Mouse (Mus musculus) retina, postnatal 7 days (tissue): Measurements from ENCODE around the gene Procr.
"Not testable (repeated sequence)": the region's sequence is repeated elsewhere in the genome, so short reads cannot be mapped to it uniquely, and the experiment has no call there.

ENCODE experiments used
- DNase-seq: peaks from one replicate; pipeline ENCODE4 v3.0.0-alpha.2; 2012; ENCODE audit warnings: low read depth, low spot score

The Procr gene

GRCm38 (mm10) chr2:155751014-155751786 is at the start of gene Procr:
TSS of gene Procr (plus strand) at chr2:155751117.
- no peak for DNase-seq

- no peak for DNase-seq
Measured at GRCm38 (mm10) chr2:155701399-155701919, 49.5 kb upstream of the Procr start.

- no peak for DNase-seq
Measured at GRCm38 (mm10) chr2:155703630-155704029, 47.3 kb upstream of the Procr start.

- no peak for DNase-seq
Measured at GRCm38 (mm10) chr2:155707251-155707650, 43.7 kb upstream of the Procr start.

GRCm38 (mm10) chr2:155710557-155710956 is 40.4 kb upstream of the Procr start:
- DNase-seq: no peak

GRCm38 (mm10) chr2:155717082-155717990 is 33.6 kb upstream of the Procr start:
- DNase-seq: no peak

GRCm38 (mm10) chr2:155720585-155720984 is 30.3 kb upstream of the Procr start:
- no peak for DNase-seq

- no peak for DNase-seq
Measured at GRCm38 (mm10) chr2:155724036-155724435, 26.9 kb upstream of the Procr start.

GRCm38 (mm10) chr2:155724526-155724925 is 26.4 kb upstream of the Procr start:
- no peak for DNase-seq

- DNase-seq: no peak
Measured at GRCm38 (mm10) chr2:155726302-155726701, 24.6 kb upstream of the Procr start.

GRCm38 (mm10) chr2:155727764-155728395 is 23.0 kb upstream of the Procr start:
- DNase-seq: no peak

GRCm38 (mm10) chr2:155728742-155729141 is 22.2 kb upstream of the Procr start:
- DNase-seq: no peak

GRCm38 (mm10) chr2:155729158-155729645 is 21.7 kb upstream of the Procr start, which contains the start of gene Edem2:
TSS of gene Edem2 (minus strand) at chr2:155729475.
- DNase-seq: peak; percentile 90

GRCm38 (mm10) chr2:155735080-155735479 is 15.8 kb upstream of the Procr start:
- no peak for DNase-seq

- not testable (repeated sequence) for DNase-seq
Measured at GRCm38 (mm10) chr2:155735766-155736165, 15.2 kb upstream of the Procr start, which contains the start of gene Gm17581. TSS of gene Gm17581 (minus strand) at chr2:155735866.

- DNase-seq: no peak
Measured at GRCm38 (mm10) chr2:155736936-155737335, 14.0 kb upstream of the Procr start.

- DNase-seq: no peak
Measured at GRCm38 (mm10) chr2:155737803-155738202, 13.1 kb upstream of the Procr start.

- no peak for DNase-seq
Measured at GRCm38 (mm10) chr2:155742211-155742610, 8.7 kb upstream of the Procr start.

- no peak for DNase-seq
Measured at GRCm38 (mm10) chr2:155742931-155743337, 8.0 kb upstream of the Procr start.

GRCm38 (mm10) chr2:155743351-155743750 is 7.6 kb upstream of the Procr start:
- DNase-seq: no peak

GRCm38 (mm10) chr2:155745487-155745886 is 5.4 kb upstream of the Procr start:
- DNase-seq: no peak
